Mouse (Mus musculus) midbrain, embryonic 11.5 days (tissue): ENCODE data around the gene Efcab3. TPM values are rescaled to one million over a fixed set of nuclear protein-coding genes. Genes with fewer than 3 reads are reported as not detected.
"Not testable (repeated sequence)": the region's sequence is repeated elsewhere in the genome, so short reads cannot be mapped to it uniquely, and the experiment has no call there.

Source experiments
- ATAC-seq: fragments of 200-750 bp; cut with Nextera tagmentation; 2 replicates; pipeline ENCODE4 v1.8.0; 2017; ENCODE audit warnings: moderate TSS enrichment, moderate library complexity; ENCODE audit not compliant: low FRiP score
- DNase-seq: peaks from one replicate; pipeline ENCODE4 v3.0.0; 2015; ENCODE audit warnings: low spot score; ENCODE audit errors: missing footprints
- H3K27ac ChIP-seq: fragments of 300-500 bp; sonication (generic); 2 replicates; pipeline ENCODE4 v1.5.1; 2014; ENCODE audit warnings: low read depth, low read length
- H3K27me3 ChIP-seq: fragments of 300-500 bp; sonication (generic); 2 replicates; pipeline ENCODE4 v1.6.1; 2014; ENCODE audit warnings: mild to moderate bottlenecking, low read length, moderate library complexity, mixed read lengths; ENCODE audit not compliant: control insufficient read depth, insufficient read depth
- H3K36me3 ChIP-seq: fragments of 300-500 bp; sonication (generic); 2 replicates; pipeline ENCODE4 v1.6.1; 2014; ENCODE audit warnings: mild to moderate bottlenecking, low read length, moderate library complexity, mixed read lengths; ENCODE audit not compliant: control insufficient read depth, insufficient read depth
- H3K4me1 ChIP-seq: fragments of 300-500 bp; sonication (generic); 2 replicates; pipeline ENCODE4 v1.6.1; 2014; ENCODE audit warnings: low read length; ENCODE audit not compliant: control insufficient read depth, insufficient read depth
- H3K4me2 ChIP-seq: fragments of 300-500 bp; sonication (generic); 2 replicates; pipeline ENCODE4 v1.6.1; 2014; ENCODE audit warnings: mild to moderate bottlenecking, moderate library complexity
- H3K4me3 ChIP-seq: fragments of 300-500 bp; sonication (generic); 2 replicates; pipeline ENCODE4 v1.5.1; 2014; ENCODE audit warnings: low read depth, low read length
- H3K9ac ChIP-seq: fragments of 300-500 bp; sonication (generic); 2 replicates; pipeline ENCODE4 v1.6.1; 2014; ENCODE audit warnings: low read length
- H3K9me3 ChIP-seq: fragments of 300-500 bp; sonication (generic); 2 replicates; pipeline ENCODE4 v1.6.1; 2016; ENCODE audit warnings: low read length; ENCODE audit not compliant: control insufficient read depth
- WGBS: fragments of 180-500 bp; shearing (Covaris S2); extraction: QIAGEN DNeasy Blood & Tissue Kit; methylation state at CpG from one replicate; pipeline ENCODE4 v1.1.7; 2014; 5-methylcytosine and 5-hydroxymethylcytosine counted together
- polyA plus RNA-seq: library from polyadenylated mRNA; unstranded; fragments of >200 nt; fragmentation: Nextera tagmentation; extraction: Ambion mirVana; gene quantifications from 2 replicates; pipeline ENCODE4 v1.2.1, GENCODE M21; 2014

Efcab3 gene
- polyA plus RNA-seq, 1 experiment from 2014 or later = not detected

GRCm38 (mm10) chr11:105120551-105121061, 57.2 kb downstream of the Efcab3 start:
- Histone ChIP-seq H3K36me3 (no peaks in the 10 kb centered on the region), H3K4me2 (no peak overlapping the region), H3K27ac (no peak overlapping the region), H3K27me3 (no peaks in the 10 kb centered on the region), H3K4me3 (no peak overlapping the region), H3K9me3 (no peaks in the 10 kb centered on the region), H3K9ac (no peak overlapping the region), H3K4me1 (no peaks in the 10 kb centered on the region)
- 41% methylated on average over 4 of the region's 4 CpGs for WGBS
- ATAC-seq (no peak), DNase-seq (no peak)

GRCm38 (mm10) chr11:105121792-105122191, 58.4 kb downstream of the Efcab3 start:
- not testable (repeated sequence) for H3K27me3 ChIP-seq, H3K36me3 ChIP-seq, H3K4me2 ChIP-seq, H3K9ac ChIP-seq, H3K9me3 ChIP-seq, H3K4me3 ChIP-seq, H3K4me1 ChIP-seq, ATAC-seq, DNase-seq, H3K27ac ChIP-seq
- 83% methylated on average over 5 of the region's 5 CpGs for WGBS

- H3K4me3 ChIP-seq = no peak overlapping the region
- ATAC-seq (peak; percentile 40; the same call in 1 of the 2 replicates), DNase-seq (peak; percentile 90)
- no peaks in the 10 kb centered on the region for H3K27me3 ChIP-seq
- H3K9ac ChIP-seq = no peak overlapping the region
- H3K27ac ChIP-seq = no peak overlapping the region
- no peaks in the 10 kb centered on the region for H3K9me3 ChIP-seq
- H3K4me2 ChIP-seq = no peak overlapping the region
- no peaks in the 10 kb centered on the region for H3K36me3 ChIP-seq
- H3K4me1 ChIP-seq = peaks cover 9% of the 10 kb centered on the region
- 10% methylated on average over 9 of the region's 9 CpGs for WGBS
Measured at GRCm38 (mm10) chr11:105123986-105124385, 60.6 kb downstream of the Efcab3 start.

DNA sequence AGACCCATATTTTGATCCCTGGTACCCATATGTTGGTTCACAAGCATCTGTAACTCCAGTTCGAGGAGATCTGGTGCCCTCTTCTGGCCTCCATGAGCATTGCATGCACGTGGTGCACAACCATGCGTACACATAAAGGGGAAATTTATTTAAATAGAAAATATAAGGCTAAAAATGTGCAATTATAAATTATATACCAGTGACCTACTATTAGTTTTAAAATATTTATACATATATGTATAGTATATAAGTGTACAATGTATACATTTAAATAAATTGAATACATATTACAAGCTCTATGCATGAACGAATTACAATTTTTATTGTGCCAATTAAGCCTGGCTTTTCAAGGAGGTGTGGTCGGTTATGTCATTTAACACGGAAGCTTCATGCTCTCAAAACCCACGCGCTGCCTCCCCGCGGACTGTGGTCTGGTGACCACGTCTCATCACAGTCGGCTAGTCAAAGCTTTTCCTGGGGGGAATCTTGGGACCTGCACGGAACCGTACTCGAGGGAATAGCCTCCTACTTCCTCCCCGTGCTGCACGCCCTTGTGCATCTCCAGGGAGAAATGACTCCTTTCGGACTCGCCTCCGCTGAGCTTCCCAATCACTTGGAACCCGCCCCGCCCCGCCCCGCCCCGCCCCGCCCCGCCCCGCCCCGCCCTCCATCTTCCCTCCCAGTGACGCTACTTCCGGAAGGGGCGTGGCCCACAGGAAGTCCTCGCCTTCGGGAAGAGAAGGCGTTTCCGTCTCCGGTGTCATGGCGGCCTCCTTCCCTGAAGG, 62.5 kb downstream of the Efcab3 start, which contains the start of gene Mettl2:
TSS of gene Mettl2 (plus strand) at position 691 of the 785 bp plus-strand sequence.
- H3K4me1 ChIP-seq = peaks cover 9% of the 10 kb centered on the region
- WGBS = 3% methylated on average over 27 of the region's 38 CpGs
- peak; percentile 98 for DNase-seq
- no peaks in the 10 kb centered on the region for H3K36me3 ChIP-seq
- H3K4me3 ChIP-seq = peak within 1 kb of the TSS; percentile 89
- H3K9me3 ChIP-seq = no peaks in the 10 kb centered on the region
- H3K27me3 ChIP-seq = no peaks in the 10 kb centered on the region
- peak within 1 kb of the TSS; percentile 41; the same call in 1 of the 2 replicates for H3K27ac ChIP-seq
- ATAC-seq = peak; percentile 92
- peak within 1 kb of the TSS; percentile 61 for H3K9ac ChIP-seq
- H3K4me2 ChIP-seq = peak within 1 kb of the TSS; percentile 69

DNA sequence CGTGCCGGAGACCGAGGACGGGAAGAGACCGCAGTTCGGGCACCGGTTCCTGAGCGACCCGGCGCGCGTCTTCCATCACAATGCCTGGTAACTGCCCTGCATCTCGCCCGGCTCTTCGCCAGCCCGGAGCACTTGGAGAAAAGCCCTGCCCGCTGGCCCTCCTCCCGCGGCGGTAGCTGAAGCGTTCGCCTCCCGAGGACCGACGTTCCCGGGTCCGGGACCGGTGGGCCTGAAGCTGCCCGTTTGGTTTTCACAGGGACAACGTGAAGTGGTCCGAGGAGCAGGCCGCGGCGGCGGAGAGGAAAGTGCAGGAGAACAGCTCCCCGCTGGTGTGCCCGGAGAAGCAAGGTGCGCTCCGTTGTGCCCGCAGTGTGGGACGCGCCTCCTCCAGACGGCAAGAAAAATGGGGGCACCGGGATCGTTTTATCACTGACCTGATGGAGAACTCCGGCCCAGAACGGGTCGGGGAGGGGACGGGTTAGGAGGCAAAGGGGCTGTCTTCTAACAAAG, 63.2 kb downstream of the Efcab3 start:
- Histone ChIP-seq H3K4me2 (peak overlapping the region; percentile 69), H3K4me3 (peak overlapping the region; percentile 89), H3K36me3 (no peaks in the 10 kb centered on the region), H3K9ac (peak overlapping the region; percentile 61), H3K27ac (no peak overlapping the region), H3K27me3 (no peaks in the 10 kb centered on the region), H3K4me1 (peaks cover 9% of the 10 kb centered on the region), H3K9me3 (no peaks in the 10 kb centered on the region)
- DNase-seq (no peak), ATAC-seq (no peak)
- under 1% methylated on average over 49 of the region's 49 CpGs for WGBS

- H3K4me3 ChIP-seq = no peak overlapping the region
- H3K9me3 ChIP-seq = no peaks in the 10 kb centered on the region
- DNase-seq (no peak), ATAC-seq (no peak)
- 95% methylated on average over 7 of the region's 7 CpGs for WGBS
- no peak overlapping the region for H3K9ac ChIP-seq
- no peaks in the 10 kb centered on the region for H3K4me1 ChIP-seq
- peaks cover 14% of the 10 kb centered on the region; the same call in 1 of the 2 replicates for H3K36me3 ChIP-seq
- H3K27ac ChIP-seq = no peak overlapping the region
- no peak overlapping the region for H3K4me2 ChIP-seq
- H3K27me3 ChIP-seq = no peaks in the 10 kb centered on the region
Measured at GRCm38 (mm10) chr11:105135692-105136091, 72.3 kb downstream of the Efcab3 start.

DNA sequence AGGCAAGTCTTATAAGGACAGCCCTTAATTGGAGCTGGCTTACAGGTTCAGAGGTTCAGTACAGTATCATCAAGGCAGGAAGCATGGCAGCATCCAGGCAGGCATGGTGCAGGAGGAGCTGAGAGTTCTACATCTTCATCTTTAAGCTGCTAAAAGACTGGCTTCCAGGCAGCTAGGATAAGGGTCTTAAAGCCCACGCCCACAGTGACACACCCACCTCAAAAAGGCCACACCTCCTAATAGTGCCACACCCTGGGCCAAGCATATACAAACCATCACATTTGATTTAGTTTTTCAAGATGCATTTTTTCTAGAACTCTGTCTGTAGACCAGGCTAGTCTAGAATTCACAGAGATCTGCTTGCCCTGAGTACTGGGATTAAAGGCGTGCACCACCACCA, 73.9 kb downstream of the Efcab3 start:
- WGBS = 93% methylated on average over 2 of the region's 2 CpGs
- not testable (repeated sequence) for H3K4me3 ChIP-seq, H3K4me2 ChIP-seq, H3K27me3 ChIP-seq, H3K9me3 ChIP-seq, H3K27ac ChIP-seq, ATAC-seq, H3K4me1 ChIP-seq, DNase-seq, H3K9ac ChIP-seq
- peaks cover 16% of the 10 kb centered on the region; the same call in 1 of the 2 replicates for H3K36me3 ChIP-seq

GRCm38 (mm10) chr11:105140512-105140911, 77.1 kb downstream of the Efcab3 start:
- not testable (repeated sequence) for H3K27ac ChIP-seq, H3K27me3 ChIP-seq, H3K36me3 ChIP-seq, H3K9ac ChIP-seq, H3K9me3 ChIP-seq, H3K4me2 ChIP-seq, ATAC-seq, H3K4me1 ChIP-seq, DNase-seq, H3K4me3 ChIP-seq
- WGBS = 97% methylated on average over 7 of the region's 8 CpGs

DNA sequence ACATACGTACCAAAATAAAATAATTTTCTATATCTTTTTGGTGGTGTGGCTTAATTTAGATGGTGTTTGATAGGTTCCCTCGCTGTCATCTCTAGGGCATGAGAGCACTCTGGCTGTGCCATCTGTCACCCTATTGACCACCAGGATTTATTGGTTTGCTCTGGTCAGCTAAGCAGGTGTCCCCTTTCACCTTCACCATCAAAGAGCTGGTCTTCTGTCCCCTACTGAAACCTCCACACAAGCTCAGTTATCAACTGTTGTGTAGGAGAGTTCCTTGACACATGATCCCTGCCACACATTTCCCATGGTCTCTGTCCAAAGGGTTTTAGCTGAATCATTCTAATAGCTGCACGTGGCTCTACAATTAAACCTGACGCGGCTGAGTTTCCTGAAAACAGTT, 77.7 kb downstream of the Efcab3 start:
- H3K9me3 ChIP-seq = no peaks in the 10 kb centered on the region
- WGBS = 95% methylated on average over 5 of the region's 5 CpGs
- H3K9ac ChIP-seq = no peak overlapping the region
- no peaks in the 10 kb centered on the region for H3K27me3 ChIP-seq
- ATAC-seq = no peak
- DNase-seq = no peak
- H3K4me2 ChIP-seq = no peak overlapping the region
- H3K4me3 ChIP-seq = no peak overlapping the region
- no peak overlapping the region for H3K27ac ChIP-seq
- H3K36me3 ChIP-seq = peaks cover 6% of the 10 kb centered on the region; the same call in 1 of the 2 replicates
- H3K4me1 ChIP-seq = no peaks in the 10 kb centered on the region
